Mouse (Mus musculus) brain, embryonic 14.5 days (tissue): ENCODE measurements around the gene Ank2.

ENCODE experiments used
- CTCF ChIP-seq: fragments of 200-500 bp; IDR thresholded peaks from 2 replicates; pipeline ENCODE4 v1.5.1; 2012; ENCODE audit warnings: inconsistent platforms, mild to moderate bottlenecking, moderate library complexity, borderline replicate concordance; ENCODE audit not compliant: insufficient read depth, insufficient read length; ENCODE audit errors: extremely low read depth
- POLR2A ChIP-seq: fragments of 200-500 bp; IDR thresholded peaks from 2 replicates; pipeline ENCODE4 v1.6.1; 2012; ENCODE audit warnings: mild to moderate bottlenecking, inconsistent platforms, borderline replicate concordance; ENCODE audit not compliant: poor library complexity, insufficient read depth, insufficient read length, severe bottlenecking; ENCODE audit errors: extremely low read depth

GRCm38 (mm10) chr3:127292864-127293478, 206.2 kb downstream of the Ank2 start:
- TF ChIP-seq POLR2A (no peak), CTCF (no peak)
